Mouse (Mus musculus) cortical plate, adult 2 months (tissue): ENCODE data around the gene Adgb. TPM values are rescaled to one million over a fixed set of nuclear protein-coding genes. Genes with fewer than 3 reads are reported as not detected.

Experiments
- H3K27ac ChIP-seq: fragments of 200-500 bp; 2 replicates; pipeline ENCODE4 v1.5.1; 2012; ENCODE audit warnings: low read length, control low read depth, inconsistent platforms; ENCODE audit not compliant: insufficient read depth
- H3K4me1 ChIP-seq: fragments of 200-500 bp; 2 replicates; pipeline ENCODE4 v1.6.1; 2011; ENCODE audit warnings: low read length; ENCODE audit not compliant: control insufficient read depth, insufficient read depth
- H3K4me3 ChIP-seq: fragments of 200-500 bp; 2 replicates; pipeline ENCODE4 v1.5.1; 2011; ENCODE audit warnings: mild to moderate bottlenecking, low read length, control low read depth; ENCODE audit not compliant: insufficient read depth
- CTCF ChIP-seq: fragments of 200-500 bp; IDR thresholded peaks from 2 replicates; pipeline ENCODE4 v1.5.1; 2011; ENCODE audit warnings: mild to moderate bottlenecking, control low read depth, low read length; ENCODE audit not compliant: insufficient read depth; ENCODE audit errors: extremely low read depth
- POLR2A ChIP-seq: fragments of 200-500 bp; IDR thresholded peaks from 2 replicates; pipeline ENCODE4 v1.6.1; 2011; ENCODE audit warnings: mild to moderate bottlenecking, low read length, control low read depth; ENCODE audit not compliant: insufficient read depth; ENCODE audit errors: extremely low read depth
- polyA plus RNA-seq: library from polyadenylated mRNA; depleted of rRNA; stranded (reverse); fragments of >200 nt; gene quantifications from 2 replicates; pipeline ENCODE4 v1.2.3, GENCODE M21; 2012; rRNA removed

Gene Adgb
- polyA plus RNA-seq, 1 experiment = 0.46 TPM

GRCm38 (mm10) chr10:10315631-10316030, 156.5 kb downstream of the Adgb start:
- Histone ChIP-seq H3K4me1 (peaks cover 2% of the 10 kb centered on the region; the same call in 1 of the 2 replicates), H3K27ac (no peak overlapping the region), H3K4me3 (no peak overlapping the region)
- TF ChIP-seq POLR2A = no peak
- no peak for TF ChIP-seq CTCF

- no peak overlapping the region for H3K4me3 ChIP-seq
- no peak overlapping the region for H3K27ac ChIP-seq
- TF ChIP-seq CTCF (no peak), POLR2A (no peak)
- H3K4me1 ChIP-seq = no peaks in the 10 kb centered on the region
These were observed 157.6 kb downstream of the Adgb start for GRCm38 (mm10) chr10:10314521-10314920.

GRCm38 (mm10) chr10:10309877-10310426, 162.2 kb downstream of the Adgb start:
- Histone ChIP-seq H3K27ac (no peak overlapping the region), H3K4me1 (no peaks in the 10 kb centered on the region), H3K4me3 (no peak overlapping the region)
- no peak for TF ChIP-seq CTCF
- TF ChIP-seq POLR2A = no peak

- no peak overlapping the region for H3K27ac ChIP-seq
- no peak for TF ChIP-seq CTCF
- TF ChIP-seq POLR2A = no peak
- no peaks in the 10 kb centered on the region for H3K4me1 ChIP-seq
- no peak overlapping the region for H3K4me3 ChIP-seq
These were observed 163.1 kb downstream of the Adgb start for GRCm38 (mm10) chr10:10309056-10309455.

- no peak for TF ChIP-seq POLR2A
- no peak for TF ChIP-seq CTCF
- no peaks in the 10 kb centered on the region for H3K4me1 ChIP-seq
- no peak overlapping the region for H3K4me3 ChIP-seq
- H3K27ac ChIP-seq = no peak overlapping the region
These were observed 164.7 kb downstream of the Adgb start for GRCm38 (mm10) chr10:10307384-10307783.

- TF ChIP-seq CTCF = no peak
- no peak for TF ChIP-seq POLR2A
- Histone ChIP-seq H3K4me1 (peaks cover 2% of the 10 kb centered on the region), H3K27ac (no peak overlapping the region), H3K4me3 (no peak overlapping the region)
These were observed 167.8 kb downstream of the Adgb start for GRCm38 (mm10) chr10:10304370-10304769.

- TF ChIP-seq CTCF (no peak), POLR2A (no peak)
These were observed 170.4 kb downstream of the Adgb start for GRCm38 (mm10) chr10:10301692-10302091.

GRCm38 (mm10) chr10:10300915-10301439, 171.1 kb downstream of the Adgb start:
- no peak overlapping the region for H3K27ac ChIP-seq
- no peak for TF ChIP-seq CTCF
- TF ChIP-seq POLR2A = no peak
- H3K4me1 ChIP-seq = peaks cover 2% of the 10 kb centered on the region
- no peak overlapping the region for H3K4me3 ChIP-seq

More at GRCm38 (mm10) chr10:10301692-10302091, 170.4 kb downstream of the Adgb start:
- Histone ChIP-seq H3K27ac (no peak overlapping the region), H3K4me1 (peaks cover 2% of the 10 kb centered on the region), H3K4me3 (no peak overlapping the region)

- peaks cover 2% of the 10 kb centered on the region for H3K4me1 ChIP-seq
- no peak overlapping the region for H3K4me3 ChIP-seq
- TF ChIP-seq POLR2A (no peak), CTCF (no peak)
- no peak overlapping the region for H3K27ac ChIP-seq
These were observed 172.1 kb downstream of the Adgb start for GRCm38 (mm10) chr10:10299987-10300386.

- no peak for TF ChIP-seq CTCF
- no peak overlapping the region for H3K27ac ChIP-seq
- H3K4me3 ChIP-seq = no peak overlapping the region
- no peaks in the 10 kb centered on the region for H3K4me1 ChIP-seq
These were observed 184.8 kb downstream of the Adgb start for GRCm38 (mm10) chr10:10287221-10287867.

Other genes starting within 250 kb of the Adgb start
- gene Rab32, start 85.9 kb upstream of the Adgb start, polyA plus RNA-seq = 1.7 and 1.9 TPM in 2 replicates
- not detected in 2 replicates for gene Gm10944, start 209.0 kb upstream of the Adgb start, polyA plus RNA-seq